Comparison of ENCODE assay signal across 11 mouse cellular contexts in genomic region chr17:28475593-28476325, GRCm38 (mm10). TPM values are rescaled to one million over a fixed set of nuclear protein-coding genes. Genes with fewer than 3 reads are reported as not detected.
DNase-seq lines count a peak whose midpoint lies in the region; ATAC-seq and TF ChIP-seq lines count a peak whose summit lies in the region.
"Had no signal": no experiment of that assay in that cellular context is flagged by ENCODE, and none has a peak within 500 bp of the region (broad histone marks: within the 10 kb centered on the region; RNA-seq: fewer than 3 reads in every experiment).

No protein-coding gene starts in this region.

- H3K4me3 ChIP-seq in kidney, postnatal 0 days (replicated peaks; ENCODE audit: low read depth, low read length) = no peak overlapping the region
- H3K4me3 ChIP-seq in E14TG2a.4 (replicated peaks; ENCODE audit: low read length) = no peak overlapping the region

- H3K9ac ChIP-seq in kidney, postnatal 0 days (ENCODE audit: low read depth, low read length) = no peak overlapping the region

- no peaks in the 10 kb centered on the region for H3K36me3 ChIP-seq in kidney, postnatal 0 days (ENCODE audit: insufficient read depth, low read length)
- peaks cover 31% of the 10 kb centered on the region for H3K36me3 ChIP-seq in E14TG2a.4 (ENCODE audit: insufficient read depth, low read length)

- peak; percentile 50; the same call in 1 of the 2 replicates for TF ChIP-seq CTCF in kidney, postnatal 0 days (IDR thresholded peaks at IDR 0.05; ENCODE audit: low read depth)
- peak; percentile 13; the same call in 1 of the 2 replicates for TF ChIP-seq CTCF in E14TG2a.4 (conservative IDR thresholded peaks at IDR 0.05; ENCODE audit: low read length)

- H3K4me2 ChIP-seq in kidney, postnatal 0 days (ENCODE audit: low read length) = no peak overlapping the region

- H3K27me3 ChIP-seq in kidney, postnatal 0 days (ENCODE audit: insufficient read depth, low read length) = no peaks in the 10 kb centered on the region
- H3K27me3 ChIP-seq in E14TG2a.4 (ENCODE audit: insufficient read depth, low read length) = no peaks in the 10 kb centered on the region

- no peaks in the 10 kb centered on the region for H3K9me3 ChIP-seq in kidney, postnatal 0 days (replicated peaks; ENCODE audit: low read length)
- no peaks in the 10 kb centered on the region for H3K9me3 ChIP-seq in E14TG2a.4 (ENCODE audit: low read length)

- no peak for ATAC-seq in kidney, postnatal 0 days (replicated peaks; ENCODE audit: low FRiP score, low read depth)

- H3K4me1 ChIP-seq in kidney, postnatal 0 days (replicated peaks; ENCODE audit: insufficient read depth, low read length) = peaks cover 9% of the 10 kb centered on the region
- H3K4me1 ChIP-seq in E14TG2a.4 (replicated peaks; ENCODE audit: low read depth, low read length) = peaks cover 79% of the 10 kb centered on the region

- 62% methylated on average over 3 of the region's 3 CpGs for WGBS in kidney, postnatal 0 days

- no peak for DNase-seq in kidney, postnatal 0 days (ENCODE audit: low spot score)
- DNase-seq in kidney, postnatal 36 days = no peak
- DNase-seq in 416B (ENCODE audit: low read depth) = peak; percentile 60
- DNase-seq in induced T-regulatory cell, adult 2 months (ENCODE audit: low read depth) = peak; percentile 56
- no peak for DNase-seq in left cerebral cortex, adult 9 months (ENCODE audit: low spot score in 2 of 2)
- DNase-seq in retina, postnatal 1 day = no peak
- DNase-seq: adrenal gland, postnatal 36 days; cerebellum, adult 11-12 months had no signal

- no peak overlapping the region for H3K27ac ChIP-seq in kidney, postnatal 0 days

RNA-seq across cellular contexts. Expression of gene Fkbp5, which starts 41.6 kb away (rescaled TPM):
- 16.2 and 20.4 TPM in 2 replicates for polyA plus RNA-seq in kidney, postnatal 0 days (2015; fragmentation: Nextera tagmentation; extraction: Ambion mirVana)

RNA-seq across cellular contexts. Expression of gene Armc12, which starts 54.8 kb away (rescaled TPM):
- polyA plus RNA-seq in kidney, postnatal 0 days (2015; fragmentation: Nextera tagmentation; extraction: Ambion mirVana) = not detected in 2 replicates
- polyA plus RNA-seq: heart, embryonic 16.5 days; liver, embryonic 16.5 days had no signal

Comparison
In these comparisons a context has a peak if more than half of its experiments do, and no peak if none do; other contexts are left out.
1. DNase-seq: peak in 416B (single experiment) and induced T-regulatory cell, adult 2 months (single experiment); none in kidney, postnatal 0 days (single experiment), kidney, postnatal 36 days (0 of 2), left cerebral cortex, adult 9 months (0 of 2) and retina, postnatal 1 day (single experiment).